Mouse (Mus musculus): ENCODE results near the gene Insc.

DNA sequence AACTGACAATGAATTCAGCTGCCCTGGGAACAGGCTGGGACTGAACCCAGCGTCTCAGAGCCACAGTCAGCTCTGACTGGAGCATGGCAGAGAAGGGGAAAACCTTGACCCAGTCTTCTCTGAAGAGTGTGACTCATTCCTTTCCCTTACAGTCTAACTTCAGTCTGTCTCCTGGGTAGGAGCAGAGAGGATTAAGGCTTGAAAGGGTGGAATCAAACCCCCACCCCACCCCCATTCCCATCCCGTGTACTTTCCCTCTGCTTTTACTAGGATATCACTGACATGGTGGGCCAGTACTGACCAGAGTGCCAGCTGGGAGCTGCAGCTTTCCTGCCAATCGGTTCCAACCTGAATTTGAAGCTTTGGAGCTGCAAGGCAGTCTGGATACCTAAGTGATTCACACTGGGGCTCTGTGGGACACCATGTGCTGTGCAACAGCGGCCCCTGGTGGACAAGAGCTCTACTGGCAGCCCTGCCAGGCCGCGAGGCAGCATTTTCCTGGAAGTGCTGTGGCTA, 73.9 kb downstream of the Insc start:
- peak; percentile 100 for TF ChIP-seq CTCF (IDR thresholded peaks at IDR 0.05; ENCODE audit: borderline replicate concordance, extremely low read depth, insufficient read depth, insufficient read length)
- no peak for TF ChIP-seq POLR2A (IDR thresholded peaks at IDR 0.05; ENCODE audit: borderline replicate concordance, extremely low read depth, insufficient read depth, insufficient read length, poor library complexity, severe bottlenecking)

All from brain, embryonic 14.5 days (tissue).